Mouse (Mus musculus): Measurements from ENCODE around the gene Ppp1r12c.

- TF ChIP-seq GATA1 (IDR thresholded peaks at IDR 0.05; ENCODE audit: borderline replicate concordance, low read length), result no peak
- no peak for TF ChIP-seq FLI1 (IDR thresholded peaks at IDR 0.05; ENCODE audit: low read length)
These were observed 3.2 kb downstream of the Ppp1r12c start for GRCm38 (mm10) chr7:4498251-4498650.
